Mouse (Mus musculus) CH12.LX (cell line): ENCODE data around the gene Coa4. TPM values are rescaled to one million over a fixed set of nuclear protein-coding genes. Genes with fewer than 3 reads are reported as not detected.

Experiments
- DNase-seq: peaks from one replicate; pipeline ENCODE4 v3.0.0-alpha.2; 2013; ENCODE audit errors: extremely low read depth
- H3K27ac ChIP-seq: 2 replicates; pipeline ENCODE4 v1.5.1; 2012; ENCODE audit warnings: low read depth, mild to moderate bottlenecking, control low read depth, moderate library complexity; ENCODE audit not compliant: insufficient read depth
- H3K27me3 ChIP-seq: replicated peaks from 2 replicates; pipeline ENCODE3; 2012; ENCODE audit warnings: inconsistent platforms
- H3K36me3 ChIP-seq, 2 experiments: replicated peaks in 1 of 2; 2 replicates each; pipeline versions ENCODE3 to v1.6.1; 2012; ENCODE audit warnings: inconsistent platforms in 1 of 2, low read length in 1 of 2, mild to moderate bottlenecking in 1 of 2, mixed read lengths in 1 of 2, moderate library complexity in 1 of 2; ENCODE audit not compliant: control insufficient read depth in 1 of 2, insufficient read depth in 1 of 2
- H3K4me1 ChIP-seq, 2 experiments: 2 replicates each; pipeline ENCODE4 v1.6.1; 2012; ENCODE audit warnings: inconsistent platforms in 1 of 2, moderate library complexity in 1 of 2; ENCODE audit not compliant: insufficient read depth in 2 of 2, control insufficient read depth in 1 of 2
- H3K4me2 ChIP-seq: 2 replicates; pipeline ENCODE4 v1.6.1; 2012; ENCODE audit warnings: low read depth, mild to moderate bottlenecking, control low read depth; ENCODE audit not compliant: poor library complexity, insufficient read depth, severe bottlenecking
- H3K4me3 ChIP-seq, 3 experiments: fragments of 150-350 bp in 1 of 3; sonication (generic) in 1 of 3; replicated peaks in 1 of 3; 2 replicates each; pipeline versions ENCODE3 to v1.5.1; 2011 to 2012; ENCODE audit warnings: low read depth in 2 of 3, low read length in 2 of 3, mild to moderate bottlenecking in 2 of 3, moderate library complexity in 2 of 3, control low read depth in 1 of 3, improper control_type of control experiment in 1 of 3, inconsistent platforms in 1 of 3, mixed read lengths in 1 of 3; ENCODE audit not compliant: poor library complexity in 1 of 3
- H3K79me2 ChIP-seq: replicated peaks from 2 replicates; pipeline ENCODE4 v1.6.1; 2012; ENCODE audit warnings: mild to moderate bottlenecking, moderate library complexity; ENCODE audit not compliant: control insufficient read depth, poor library complexity, insufficient read depth, severe bottlenecking; ENCODE audit errors: extremely low read depth
- H3K9ac ChIP-seq: 2 replicates; pipeline ENCODE4 v1.6.1; 2012; ENCODE audit warnings: low read depth, mild to moderate bottlenecking, control low read depth, moderate library complexity; ENCODE audit not compliant: insufficient read depth
- H3K9me3 ChIP-seq: replicated peaks from 2 replicates; pipeline ENCODE3; 2012; ENCODE audit warnings: low read length, inconsistent platforms, mixed read lengths
- CHD2 ChIP-seq: IDR thresholded peaks from 2 replicates; pipeline ENCODE4 v1.6.1; 2011; ENCODE audit warnings: low read length, improper control_type of control experiment
- E2F4 ChIP-seq: IDR thresholded peaks from 2 replicates; pipeline ENCODE4 v1.6.1; 2011; ENCODE audit warnings: low read depth, low read length, improper control_type of control experiment; ENCODE audit not compliant: insufficient replicate concordance
- ELF1 ChIP-seq: IDR thresholded peaks from 2 replicates; pipeline ENCODE4 v1.6.1; 2014; ENCODE audit warnings: low read depth, mild to moderate bottlenecking, inconsistent platforms, low read length, improper control_type of control experiment
- ETS1 ChIP-seq: conservative IDR thresholded peaks from 2 replicates; pipeline ENCODE4 v1.6.1; 2012; ENCODE audit warnings: low read depth, mild to moderate bottlenecking, inconsistent platforms, low read length, improper control_type of control experiment, moderate library complexity
- GABPA ChIP-seq: IDR thresholded peaks from 2 replicates; pipeline ENCODE4 v1.6.1; 2012; ENCODE audit warnings: low read depth, low read length, improper control_type of control experiment, inconsistent platforms; ENCODE audit not compliant: insufficient replicate concordance
- HCFC1 ChIP-seq: IDR thresholded peaks from 2 replicates; pipeline ENCODE4 v1.6.1; 2012; ENCODE audit warnings: low read depth, mild to moderate bottlenecking, inconsistent platforms, low read length, improper control_type of control experiment
- IRF4 ChIP-seq: IDR thresholded peaks from 2 replicates; pipeline ENCODE4 v1.6.1; 2014; ENCODE audit warnings: low read depth, mild to moderate bottlenecking, inconsistent platforms, low read length, improper control_type of control experiment
- JUN ChIP-seq: IDR thresholded peaks from 2 replicates; pipeline ENCODE4 v1.6.1; 2011; ENCODE audit warnings: low read depth, mild to moderate bottlenecking, low read length, improper control_type of control experiment, moderate library complexity; ENCODE audit not compliant: insufficient read depth
- JUND ChIP-seq: conservative IDR thresholded peaks from 2 replicates; pipeline ENCODE4 v1.6.1; 2011; ENCODE audit warnings: low read depth, low read length, improper control_type of control experiment
- MAFK ChIP-seq: IDR thresholded peaks from 2 replicates; pipeline ENCODE4 v1.6.1; 2011; ENCODE audit warnings: low read length, improper control_type of control experiment; ENCODE audit not compliant: insufficient replicate concordance
- MAX ChIP-seq: IDR thresholded peaks from 2 replicates; pipeline ENCODE4 v1.6.1; 2011; ENCODE audit warnings: low read length, improper control_type of control experiment
- MAZ ChIP-seq: IDR thresholded peaks from 2 replicates; pipeline ENCODE4 v1.6.1; 2012; ENCODE audit warnings: low read depth, mild to moderate bottlenecking, inconsistent platforms, low read length, improper control_type of control experiment, moderate library complexity
- MXI1 ChIP-seq: IDR thresholded peaks from 2 replicates; pipeline ENCODE4 v1.6.1; 2011; ENCODE audit warnings: mild to moderate bottlenecking, low read depth, low read length, improper control_type of control experiment
- NRF1 ChIP-seq: IDR thresholded peaks from 2 replicates; pipeline ENCODE4 v1.6.1; 2014; ENCODE audit warnings: low read depth, mild to moderate bottlenecking, inconsistent platforms, low read length, improper control_type of control experiment, moderate library complexity
- PAX5 ChIP-seq: IDR thresholded peaks from 2 replicates; pipeline ENCODE4 v1.6.1; 2012; ENCODE audit warnings: low read length, inconsistent platforms, mixed read lengths
- POLR2A ChIP-seq: IDR thresholded peaks from 2 replicates; pipeline ENCODE4 v1.6.1; 2011; ENCODE audit warnings: low read depth, mild to moderate bottlenecking, improper control_type of control experiment, low read length
- POLR2AphosphoS2 ChIP-seq: IDR thresholded peaks from 2 replicates; pipeline ENCODE4 v1.6.1; 2011; ENCODE audit warnings: low read depth, low read length, improper control_type of control experiment
- RCOR1 ChIP-seq: conservative IDR thresholded peaks from 2 replicates; pipeline ENCODE4 v1.6.1; 2012; ENCODE audit warnings: low read depth, mild to moderate bottlenecking, inconsistent platforms, low read length, improper control_type of control experiment
- TBP ChIP-seq: conservative IDR thresholded peaks from 2 replicates; pipeline ENCODE4 v1.6.1; 2011; ENCODE audit warnings: low read depth, low read length, improper control_type of control experiment
- TCF12 ChIP-seq: IDR thresholded peaks from 2 replicates; pipeline ENCODE4 v1.6.1; 2014; ENCODE audit warnings: low read depth, mild to moderate bottlenecking, inconsistent platforms, low read length, improper control_type of control experiment
- UBTF ChIP-seq: IDR thresholded peaks from 2 replicates; pipeline ENCODE4 v1.6.1; 2012; ENCODE audit warnings: low read depth, mild to moderate bottlenecking, inconsistent platforms, low read length, improper control_type of control experiment, moderate library complexity
- USF1 ChIP-seq: IDR thresholded peaks from 2 replicates; pipeline ENCODE4 v1.6.1; 2014; ENCODE audit warnings: low read depth, mild to moderate bottlenecking, inconsistent platforms, low read length, improper control_type of control experiment
- USF2 ChIP-seq: conservative IDR thresholded peaks from 2 replicates; pipeline ENCODE4 v1.6.1; 2011; ENCODE audit warnings: low read depth, low read length, improper control_type of control experiment
- ZNF384 ChIP-seq: IDR thresholded peaks from 2 replicates; pipeline ENCODE4 v1.6.1; 2012; ENCODE audit warnings: low read depth, low read length, improper control_type of control experiment, inconsistent platforms
- dilution Hi-C: fragments of 300-500 bp; cut with MboI; formaldehyde crosslinking; loops from 2 replicates; pipeline ENCODE4 v1.14.3; 2020; ENCODE audit warnings: low sequenced_read_pairs; ENCODE audit not compliant: extremely low pct_unique_long_range_greater_than_20kb, extremely low pct_ligation_motif_present
- in situ Hi-C: fragments of 300-500 bp; cut with MboI; formaldehyde crosslinking; loops from 3 replicates; pipeline ENCODE4 v1.14.3; 2019; ENCODE audit warnings: low sequenced_read_pairs, low pct_ligation_motif_present, low pct_unique_long_range_greater_than_20kb, mixed read lengths
- polyA plus RNA-seq: library from polyadenylated mRNA; unstranded; fragments of >175 nt; gene quantifications from 2 replicates; pipeline ENCODE4 v1.2.1, GENCODE M21; 2012; ENCODE audit warnings: low read depth; ENCODE audit not compliant: insufficient read length
- total RNA-seq, 2 experiments: library from RNA; depleted of rRNA; stranded (reverse); fragments of 300-350 nt in 1 of 2; fragments of >200 nt in 1 of 2; gene quantifications; 2 replicates each; pipeline ENCODE4 v1.2.3; 2012 to 2014

Gene Coa4
- total and polyA plus RNA-seq, 3 experiments = 22.9 to 24.1 (median 24.1) TPM

GRCm38 (mm10) chr7:100537519-100537902, 640 bp downstream of the Coa4 start:
- in situ Hi-C loops (loop anchor here (5.0 kb wide), 2 partner anchors 45 to 115 kb away; no protein-coding TSS in a partner anchor), dilution Hi-C loops (no loop called here)
- H3K4me3 ChIP-seq = peak overlapping the region; percentile 75 to 86 (median 82)
- no peaks in the 10 kb centered on the region for H3K9me3 ChIP-seq
- TF ChIP-seq MAZ (no peak), MXI1 (no peak), MAX (no peak), PAX5 (no peak), JUND (no peak), IRF4 (no peak), NRF1 (no peak), POLR2AphosphoS2 (no peak), JUN (no peak), POLR2A (no peak), MAFK (no peak)
- peak overlapping the region; percentile 85 for H3K9ac ChIP-seq
- H3K4me1 ChIP-seq = peaks cover 0 to 13% of the 10 kb centered on the region in 2 experiments; a peak in 2 of 4 replicates
- H3K27ac ChIP-seq = peak overlapping the region; percentile 62; the same call in 1 of the 2 replicates
- peak overlapping the region; percentile 96 for H3K4me2 ChIP-seq
- peak; percentile 6 for DNase-seq
- 0 out of 2 replicates have a peak, but pooled peaks cover 5% of the 10 kb centered on the region for H3K79me2 ChIP-seq
- H3K36me3 ChIP-seq = peaks cover 15 to 37% of the 10 kb centered on the region in 2 experiments
- no peaks in the 10 kb centered on the region for H3K27me3 ChIP-seq

- TF ChIP-seq HCFC1 (no peak), MAFK (no peak), ZNF384 (no peak), RCOR1 (no peak), UBTF (no peak), ETS1 (no peak), GABPA (no peak), USF1 (no peak), CHD2 (no peak), MAZ (no peak), E2F4 (no peak), IRF4 (no peak), PAX5 (no peak), TBP (no peak), POLR2A (no peak), USF2 (no peak), ELF1 (no peak), TCF12 (no peak), JUN (no peak)
- Histone ChIP-seq H3K9me3 (no peaks in the 10 kb centered on the region), H3K36me3 (peaks cover 15 to 34% of the 10 kb centered on the region in 2 experiments), H3K9ac (no peak overlapping the region), H3K4me3 (no peak overlapping the region), H3K27me3 (no peaks in the 10 kb centered on the region), H3K4me1 (peaks cover 0 to 13% of the 10 kb centered on the region in 2 experiments; a peak in 2 of 4 replicates), H3K79me2 (0 out of 2 replicates have a peak, but pooled peaks cover 5% of the 10 kb centered on the region), H3K27ac (no peak overlapping the region), H3K4me2 (no peak overlapping the region)
- dilution Hi-C loops = no loop called here
- DNase-seq = no peak
- in situ Hi-C loops = loop anchor here (5.0 kb wide), 2 partner anchors 43 to 113 kb away; no protein-coding TSS in a partner anchor
Observed at GRCm38 (mm10) chr7:100539516-100539915, 2.6 kb downstream of the Coa4 start.
